Mouse (Mus musculus) stomach, embryonic 14.5 days (tissue): ENCODE results near the gene Irx1. TPM values are rescaled to one million over a fixed set of nuclear protein-coding genes. Genes with fewer than 3 reads are reported as not detected.

ENCODE experiments used
- ATAC-seq: fragments of 200-750 bp; cut with Nextera tagmentation; 2 replicates; pipeline ENCODE4 v1.8.0; 2017; ENCODE audit warnings: low read depth, moderate TSS enrichment; ENCODE audit not compliant: insufficient number of reproducible peaks, insufficient read depth, low FRiP score
- H3K27ac ChIP-seq: fragments of 300-500 bp; sonication (generic); 2 replicates; pipeline ENCODE4 v1.5.1; 2014; ENCODE audit warnings: mild to moderate bottlenecking, low read length, moderate library complexity, mixed read lengths
- H3K27me3 ChIP-seq: fragments of 300-500 bp; sonication (generic); 2 replicates; pipeline ENCODE4 v1.6.1; 2014; ENCODE audit warnings: low read length, control low read depth, mixed read lengths; ENCODE audit not compliant: control insufficient read depth, insufficient read depth
- H3K36me3 ChIP-seq: fragments of 300-500 bp; sonication (generic); 2 replicates; pipeline ENCODE4 v1.6.1; 2014; ENCODE audit warnings: mild to moderate bottlenecking, control low read depth, low read length, moderate library complexity, mixed read lengths; ENCODE audit not compliant: control insufficient read depth, insufficient read depth
- H3K4me1 ChIP-seq: fragments of 300-500 bp; sonication (generic); 2 replicates; pipeline ENCODE4 v1.6.1; 2014; ENCODE audit warnings: low read length, control low read depth, mixed read lengths; ENCODE audit not compliant: control insufficient read depth, insufficient read depth
- H3K4me2 ChIP-seq: fragments of 300-500 bp; sonication (generic); replicated peaks from 2 replicates; pipeline ENCODE4 v1.6.1; 2014; ENCODE audit warnings: low read depth, low read length, control low read depth
- H3K4me3 ChIP-seq: fragments of 300-500 bp; sonication (generic); 2 replicates; pipeline ENCODE4 v1.5.1; 2014; ENCODE audit warnings: low read depth, low read length, control low read depth
- H3K9ac ChIP-seq: fragments of 300-500 bp; sonication (generic); replicated peaks from 2 replicates; pipeline ENCODE4 v1.6.1; 2014; ENCODE audit warnings: low read depth, mild to moderate bottlenecking, control low read depth, low read length, moderate library complexity, mixed read lengths
- H3K9me3 ChIP-seq: fragments of 300-500 bp; sonication (generic); 2 replicates; pipeline ENCODE4 v1.6.1; 2016; ENCODE audit warnings: low read depth, low read length, control low read depth; ENCODE audit not compliant: control insufficient read depth
- WGBS: fragments of 180-500 bp; shearing (Covaris S2); extraction: QIAGEN DNeasy Blood & Tissue Kit; methylation state at CpG from one replicate; pipeline ENCODE4 v1.1.7; 2014; 5-methylcytosine and 5-hydroxymethylcytosine counted together
- polyA plus RNA-seq: library from polyadenylated mRNA; unstranded; fragments of >200 nt; fragmentation: Nextera tagmentation; extraction: Ambion mirVana; gene quantifications from 2 replicates; pipeline ENCODE4 v1.2.1, GENCODE M21; 2014

Irx1 gene
- polyA plus RNA-seq, 1 experiment from 2014 or later, result 0.10 TPM

- H3K4me2 ChIP-seq, result no peak overlapping the region
- H3K4me3 ChIP-seq, result no peak overlapping the region
- 11% methylated on average over 18 of the region's 18 CpGs for WGBS
- H3K27ac ChIP-seq, result no peak overlapping the region
- no peak for ATAC-seq
- H3K9ac ChIP-seq, result no peak overlapping the region
- H3K27me3 ChIP-seq, result peaks cover 56% of the 10 kb centered on the region
- no peaks in the 10 kb centered on the region; the same call in 1 of the 2 replicates for H3K4me1 ChIP-seq
- no peaks in the 10 kb centered on the region for H3K36me3 ChIP-seq
- H3K9me3 ChIP-seq, result no peaks in the 10 kb centered on the region
Observed at GRCm38 (mm10) chr13:71957147-71957546, 6.4 kb downstream of the Irx1 start.

GRCm38 (mm10) chr13:71956481-71956880 lies 7.0 kb downstream of the Irx1 start:
- Histone ChIP-seq H3K27me3 (peaks cover 56% of the 10 kb centered on the region), H3K4me1 (no peaks in the 10 kb centered on the region; the same call in 1 of the 2 replicates), H3K9me3 (no peaks in the 10 kb centered on the region), H3K27ac (no peak overlapping the region), H3K36me3 (no peaks in the 10 kb centered on the region), H3K9ac (no peak overlapping the region), H3K4me2 (no peak overlapping the region), H3K4me3 (no peak overlapping the region)
- ATAC-seq, result no peak
- WGBS, result 4% methylated on average over 9 of the region's 9 CpGs

- no peaks in the 10 kb centered on the region for H3K9me3 ChIP-seq
- no peak for ATAC-seq
- no peaks in the 10 kb centered on the region; the same call in 1 of the 2 replicates for H3K4me1 ChIP-seq
- WGBS, result 21% methylated on average over 11 of the region's 11 CpGs
- no peak overlapping the region for H3K4me3 ChIP-seq
- H3K27ac ChIP-seq, result no peak overlapping the region
- H3K27me3 ChIP-seq, result peaks cover 28% of the 10 kb centered on the region
- no peak overlapping the region for H3K9ac ChIP-seq
- H3K4me2 ChIP-seq, result no peak overlapping the region
- no peaks in the 10 kb centered on the region for H3K36me3 ChIP-seq
Observed at GRCm38 (mm10) chr13:71951966-71952365, 11.6 kb downstream of the Irx1 start.

GRCm38 (mm10) chr13:71949859-71950258 lies 13.7 kb downstream of the Irx1 start:
- no peak overlapping the region for H3K27ac ChIP-seq
- H3K36me3 ChIP-seq, result no peaks in the 10 kb centered on the region
- H3K27me3 ChIP-seq, result peaks cover 13% of the 10 kb centered on the region
- 60% methylated on average over 5 of the region's 5 CpGs for WGBS
- H3K9ac ChIP-seq, result no peak overlapping the region
- ATAC-seq, result no peak
- no peaks in the 10 kb centered on the region for H3K9me3 ChIP-seq
- H3K4me2 ChIP-seq, result no peak overlapping the region
- no peaks in the 10 kb centered on the region; the same call in 1 of the 2 replicates for H3K4me1 ChIP-seq
- no peak overlapping the region for H3K4me3 ChIP-seq

- Histone ChIP-seq H3K36me3 (no peaks in the 10 kb centered on the region), H3K4me3 (no peak overlapping the region), H3K27ac (no peak overlapping the region), H3K27me3 (no peaks in the 10 kb centered on the region), H3K4me2 (no peak overlapping the region), H3K9me3 (no peaks in the 10 kb centered on the region), H3K4me1 (no peaks in the 10 kb centered on the region), H3K9ac (no peak overlapping the region)
- no peak for ATAC-seq
- 68% methylated on average over 3 of the region's 3 CpGs for WGBS
Observed at GRCm38 (mm10) chr13:71910361-71910760, 53.2 kb downstream of the Irx1 start.
